Mouse (Mus musculus) right cerebral cortex, adult 18-20 months (tissue): Measurements from ENCODE around the gene Fam131c.

Experiments
- DNase-seq: peaks from one replicate; pipeline ENCODE4 v3.0.0; 2022; ENCODE audit warnings: mixed read lengths

The Fam131c gene

DNA sequence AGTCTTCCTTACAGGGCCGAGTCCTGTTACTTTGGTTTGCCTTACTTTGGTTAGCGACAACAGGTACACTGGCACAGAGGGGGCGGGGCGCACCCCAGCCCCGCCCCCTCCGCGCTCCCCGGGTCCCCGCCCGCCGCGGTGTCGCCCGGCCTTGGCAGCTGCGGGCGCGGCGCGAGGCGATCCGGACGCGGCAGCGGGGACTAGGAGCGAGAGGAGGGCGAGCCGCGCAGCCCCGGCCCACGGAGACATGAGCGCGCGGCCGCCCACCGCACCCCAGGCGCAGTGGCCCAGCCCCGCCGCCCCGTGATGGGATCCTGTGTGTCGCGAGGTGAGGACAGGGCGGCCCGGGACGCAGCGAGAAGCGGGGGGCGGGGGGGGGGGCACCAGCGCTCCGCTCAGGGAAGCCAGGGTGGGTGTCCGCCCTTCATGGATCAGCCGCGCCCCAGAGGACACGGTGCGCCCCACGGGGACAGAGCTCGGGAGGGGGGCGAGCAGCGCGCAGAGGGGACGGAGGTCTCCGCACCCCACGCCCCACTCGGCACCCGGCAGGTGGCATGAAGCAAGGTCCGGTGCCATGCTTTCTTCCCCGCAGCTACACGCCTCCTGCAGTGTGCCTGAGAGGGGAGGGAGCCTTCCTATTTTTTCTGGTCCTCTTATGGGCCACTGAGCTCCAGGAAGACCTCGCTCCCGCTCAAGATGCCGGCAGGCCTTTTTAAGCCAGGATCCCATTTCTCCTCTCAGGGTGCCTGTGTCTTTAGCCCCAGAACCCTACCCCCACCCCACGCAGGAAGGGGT lies at the start of gene Fam131c:
Gene Fam131c, plus strand, starts transcription at position 224 of the 795 bp plus-strand sequence.
- DNase-seq = no peak

DNA sequence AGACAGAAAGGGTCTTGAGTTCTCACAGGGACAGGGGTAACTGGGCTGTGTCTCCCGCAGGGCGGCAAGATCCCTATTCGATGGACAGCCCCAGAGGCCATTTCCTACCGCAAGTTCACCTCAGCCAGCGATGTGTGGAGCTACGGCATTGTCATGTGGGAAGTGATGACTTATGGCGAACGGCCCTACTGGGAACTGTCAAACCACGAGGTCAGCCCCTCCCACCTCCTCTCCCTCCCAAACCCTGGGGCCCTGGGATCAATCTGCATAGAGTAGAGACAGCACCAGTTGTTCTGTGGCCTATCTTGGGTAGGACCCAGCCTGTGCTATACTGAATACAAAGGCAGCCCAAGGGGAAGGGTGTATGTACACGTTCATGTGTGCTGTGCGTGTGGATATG lies 45.5 kb upstream of the Fam131c start:
- no peak for DNase-seq

DNA sequence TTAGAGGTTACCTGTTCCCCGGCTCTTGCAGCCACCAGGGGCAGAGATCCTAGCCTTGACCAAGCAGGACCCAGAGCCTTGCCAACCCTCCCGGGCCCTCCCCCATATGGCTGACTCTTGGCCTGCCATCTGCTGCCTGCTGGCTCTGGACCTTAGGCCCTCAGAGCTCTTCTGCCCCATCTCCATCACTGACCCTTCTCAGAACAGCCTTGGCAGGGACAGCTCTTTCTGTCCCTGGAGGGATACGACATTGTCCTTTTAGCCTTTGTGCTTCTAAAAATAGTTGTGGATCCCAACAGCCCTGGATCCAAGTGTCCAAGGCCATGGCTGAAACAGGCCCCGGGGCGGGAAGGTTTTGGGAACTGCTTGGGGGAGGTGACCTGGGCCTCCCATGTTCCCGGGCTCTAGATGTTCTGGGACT lies 43.2 kb upstream of the Fam131c start:
- no peak for DNase-seq

DNA sequence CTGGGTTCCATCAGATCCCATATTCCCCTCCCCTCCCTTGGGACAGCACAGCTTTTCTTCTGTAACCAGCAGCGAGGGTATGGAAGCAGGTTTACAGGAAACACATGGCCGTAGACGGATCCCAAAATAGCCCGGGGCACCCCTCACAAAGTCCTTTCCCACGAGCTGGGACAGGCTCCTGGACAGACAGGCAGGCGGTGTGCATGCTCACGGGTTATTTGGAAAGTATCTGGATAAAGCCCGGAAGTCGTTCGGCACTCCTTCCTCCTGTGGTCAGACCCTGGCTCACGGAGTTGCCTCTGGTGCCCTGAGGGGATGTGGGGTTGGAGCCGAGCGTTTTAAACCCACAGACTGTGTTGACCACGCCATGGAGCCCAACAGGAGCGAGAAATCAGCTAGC lies 42.4 kb upstream of the Fam131c start:
- no peak for DNase-seq

DNA sequence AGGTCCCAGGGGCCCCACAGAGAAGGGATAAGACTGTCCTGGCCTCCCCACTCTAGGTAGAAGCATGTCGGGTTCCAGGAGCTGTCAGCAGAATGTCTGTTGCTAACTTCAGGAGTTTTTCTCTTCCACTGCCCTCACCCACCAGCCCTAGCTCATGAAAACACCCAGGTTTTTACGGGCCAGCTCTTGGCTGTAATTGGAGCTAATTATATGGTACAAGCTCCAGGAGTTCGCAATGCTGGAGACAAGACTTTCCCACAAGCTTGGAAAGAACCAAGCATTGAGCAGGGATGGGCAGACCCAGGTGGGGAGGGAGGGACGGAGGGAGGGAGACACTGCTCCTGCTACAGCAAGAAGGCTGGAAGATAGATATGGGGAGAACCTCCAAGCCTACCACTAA lies 40.9 kb upstream of the Fam131c start:
- DNase-seq = no peak

DNA sequence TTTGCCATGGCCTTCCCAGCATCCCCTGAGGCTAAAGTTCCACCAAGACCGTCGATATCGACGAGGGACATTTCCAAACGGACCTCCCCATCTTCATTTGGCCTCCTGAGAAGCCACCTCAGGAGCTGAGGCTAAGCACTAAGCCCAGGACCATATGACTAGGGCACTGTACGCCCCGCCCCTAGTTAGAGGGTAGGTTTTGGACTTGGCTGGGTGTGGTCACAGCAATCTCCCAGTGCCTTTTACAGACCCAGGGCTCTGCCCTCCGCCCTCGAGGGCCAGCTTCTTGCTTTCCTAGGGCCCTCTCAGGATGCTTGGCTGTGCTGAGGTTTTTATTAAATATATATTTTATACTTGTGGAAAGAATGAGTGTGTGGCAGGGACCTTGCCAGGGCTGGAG lies 39.3 kb upstream of the Fam131c start:
- DNase-seq = no peak

DNA sequence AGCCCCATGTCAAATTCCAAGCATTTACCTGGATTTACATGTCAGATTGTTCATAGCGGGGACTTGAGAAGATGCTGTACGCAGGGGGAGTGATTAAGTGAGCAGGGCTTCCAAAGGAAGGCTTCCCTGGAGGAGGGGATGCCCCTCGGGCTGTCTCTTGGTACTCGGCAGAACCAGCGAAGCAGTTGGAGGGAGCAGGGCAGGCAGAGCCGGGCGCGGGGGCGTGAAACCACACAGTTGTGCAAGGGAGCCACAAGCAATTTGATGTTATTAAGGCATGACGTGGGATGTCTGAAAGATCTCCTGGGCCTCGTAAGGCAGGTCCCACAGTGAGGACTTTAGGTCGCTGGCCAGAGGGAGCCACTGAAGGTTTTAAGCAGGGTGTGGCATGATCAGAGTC lies 38.1 kb upstream of the Fam131c start:
- DNase-seq = no peak

DNA sequence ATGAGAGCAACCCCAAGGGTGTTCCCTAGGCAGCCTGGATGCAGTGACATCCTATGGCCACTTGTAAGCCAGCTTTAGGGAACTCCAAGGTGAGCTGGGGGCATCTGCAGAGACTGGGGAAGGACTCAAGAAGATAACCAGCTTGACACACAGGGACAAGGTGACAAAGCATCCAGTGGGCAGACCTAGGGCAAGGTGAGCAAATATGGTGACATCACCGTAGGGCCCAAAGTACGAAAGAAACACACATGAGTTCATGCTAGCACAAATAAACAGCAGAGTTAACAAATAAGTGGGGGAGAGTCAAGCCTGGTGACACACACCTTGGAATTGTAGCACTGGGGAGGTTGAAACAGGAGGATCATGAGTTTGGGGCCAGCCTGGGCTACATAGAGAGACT lies 36.6 kb upstream of the Fam131c start:
- DNase-seq = no peak

DNA sequence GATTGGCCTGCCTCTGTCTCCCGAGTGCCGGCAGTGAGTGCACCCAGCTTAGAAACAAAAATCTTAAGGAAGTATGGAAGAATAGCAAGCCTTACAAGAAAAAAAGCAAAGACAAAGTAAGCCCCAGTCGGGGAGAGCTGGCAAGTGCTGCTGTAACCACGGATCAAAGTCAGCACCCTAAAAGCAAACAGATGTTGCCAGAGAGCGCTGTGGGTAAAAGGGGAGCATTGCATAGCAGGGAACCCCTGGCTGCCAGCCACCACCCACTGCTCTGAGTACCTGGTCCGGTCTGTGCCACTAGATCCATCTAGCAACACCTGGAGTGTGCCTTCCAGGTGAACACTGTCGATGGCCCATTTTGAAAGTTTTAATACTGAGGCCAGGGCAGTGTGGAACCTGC lies 35.8 kb upstream of the Fam131c start:
- no peak for DNase-seq

DNA sequence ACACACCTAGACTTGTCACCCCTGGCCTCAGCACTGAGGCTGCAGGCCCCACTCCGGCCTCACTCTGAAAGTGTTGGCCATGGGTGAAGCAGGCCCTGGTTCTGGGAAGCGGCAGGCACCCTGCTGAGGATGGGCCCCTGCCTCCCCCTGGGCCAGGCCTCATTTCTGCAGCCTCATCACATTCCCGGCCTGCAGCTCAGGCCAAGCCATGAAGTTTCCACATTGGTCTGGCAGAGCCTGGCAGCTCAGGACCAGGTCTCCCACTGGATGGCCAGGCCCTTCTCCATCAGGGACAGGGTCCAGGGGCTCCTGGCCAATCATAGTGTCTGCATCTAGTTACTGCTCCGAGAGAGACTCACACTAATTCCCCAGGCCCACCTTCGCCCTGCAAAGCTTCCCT lies 33.3 kb upstream of the Fam131c start:
- DNase-seq = no peak

DNA sequence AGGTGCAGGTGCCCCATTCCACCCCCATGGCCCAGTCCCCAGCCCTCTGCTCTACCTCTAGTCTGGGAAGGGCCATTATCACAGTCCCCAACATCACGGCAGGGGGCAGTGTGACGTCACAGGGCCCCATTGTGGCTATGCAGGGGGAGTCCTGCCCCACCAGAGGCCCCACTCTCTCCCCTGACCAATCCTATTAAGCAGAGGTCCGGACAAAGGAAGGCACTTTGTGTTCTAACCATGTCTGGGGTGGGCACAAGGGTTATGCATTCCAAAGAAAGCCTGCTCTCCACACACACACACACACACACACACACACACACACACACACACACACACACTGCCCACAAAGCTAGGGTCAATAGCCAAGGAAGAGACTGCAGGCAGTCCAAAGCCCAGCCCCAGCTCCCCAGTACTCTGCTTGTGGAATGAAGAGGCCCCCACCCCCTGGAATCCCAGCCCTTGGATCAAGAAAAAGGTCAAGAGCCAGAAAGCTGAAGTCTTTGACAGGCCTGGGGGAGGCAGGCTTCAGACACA lies 32.7 kb upstream of the Fam131c start:
- DNase-seq = no peak

DNA sequence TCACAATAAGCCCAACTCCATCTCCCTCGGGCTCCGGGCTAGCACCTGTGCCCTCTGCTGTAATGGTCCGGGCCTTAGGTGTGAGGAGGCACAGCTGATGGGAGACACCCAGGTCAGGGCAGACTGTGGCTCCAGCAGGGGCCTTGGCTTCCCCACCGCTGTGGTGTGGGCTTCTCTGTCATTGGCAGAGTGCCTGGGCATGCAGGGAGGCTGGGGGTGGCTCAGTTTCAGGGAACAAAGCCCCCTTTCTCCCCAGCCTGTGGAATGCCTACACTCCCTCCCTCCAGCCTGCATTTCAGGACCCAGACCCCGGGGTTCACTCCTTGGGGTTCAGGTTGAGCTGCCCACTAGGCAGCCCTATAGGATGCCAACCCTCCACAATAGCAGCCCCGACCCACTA lies 31.8 kb upstream of the Fam131c start:
- no peak for DNase-seq

DNA sequence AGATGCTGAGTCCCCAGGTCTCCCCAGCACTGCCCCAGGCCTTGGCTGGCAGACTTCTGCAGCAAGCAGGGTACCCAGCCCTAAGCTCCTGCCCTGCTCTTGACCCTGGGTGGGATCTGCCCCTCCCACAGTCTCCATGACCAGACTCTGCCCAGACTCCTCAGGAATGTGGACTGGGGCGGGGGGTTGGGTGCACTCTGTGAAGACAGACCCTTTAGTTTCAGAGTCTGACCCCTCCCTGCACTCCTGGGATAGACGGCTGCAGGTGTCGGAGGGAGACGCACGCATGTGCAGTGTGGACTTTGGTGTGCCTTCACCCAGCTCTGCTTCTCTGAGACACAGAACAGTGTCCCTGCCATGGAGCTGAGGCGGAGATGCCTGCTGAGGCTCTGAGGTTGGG lies 30.0 kb upstream of the Fam131c start:
- DNase-seq = no peak

DNA sequence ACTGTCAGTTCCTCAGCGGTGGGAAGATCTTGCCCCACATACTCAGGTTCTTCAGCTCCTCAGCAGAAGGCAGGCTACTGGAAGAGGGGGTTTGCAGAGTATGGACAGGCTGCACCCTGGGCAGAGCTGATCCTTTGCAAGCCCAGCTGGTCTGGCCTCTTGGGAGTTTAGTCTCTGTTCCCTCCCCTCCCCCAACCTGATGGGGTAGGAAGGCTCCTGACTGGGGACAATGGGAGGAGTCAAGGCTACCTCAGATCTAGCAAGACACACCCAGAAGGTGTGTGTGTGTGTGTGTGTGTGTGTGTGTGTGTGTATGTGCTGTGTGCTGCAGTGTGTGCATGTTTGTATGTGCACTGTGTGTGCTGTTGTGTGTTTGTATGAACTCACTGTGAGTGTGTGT lies 29.2 kb upstream of the Fam131c start:
- no peak for DNase-seq

DNA sequence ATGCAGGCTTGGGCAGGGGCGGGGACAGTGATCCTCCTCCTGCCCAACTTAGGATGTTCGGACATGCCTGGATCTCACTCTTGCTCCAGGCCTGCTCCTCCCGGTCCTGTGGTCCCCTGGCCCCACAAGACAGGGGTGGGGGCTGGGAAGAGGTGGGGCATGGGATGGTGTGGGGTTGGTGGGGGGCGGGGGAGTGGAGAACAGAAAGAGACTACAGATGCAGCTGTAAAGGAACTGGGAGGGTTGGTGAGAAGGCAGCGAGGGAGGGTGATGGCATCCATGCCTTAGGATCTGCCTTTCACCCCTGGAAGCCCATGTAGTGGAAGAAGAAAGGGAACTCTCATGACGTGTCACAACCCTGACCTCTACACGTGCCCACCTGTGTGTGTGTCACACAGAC lies 26.5 kb upstream of the Fam131c start:
- no peak for DNase-seq

DNA sequence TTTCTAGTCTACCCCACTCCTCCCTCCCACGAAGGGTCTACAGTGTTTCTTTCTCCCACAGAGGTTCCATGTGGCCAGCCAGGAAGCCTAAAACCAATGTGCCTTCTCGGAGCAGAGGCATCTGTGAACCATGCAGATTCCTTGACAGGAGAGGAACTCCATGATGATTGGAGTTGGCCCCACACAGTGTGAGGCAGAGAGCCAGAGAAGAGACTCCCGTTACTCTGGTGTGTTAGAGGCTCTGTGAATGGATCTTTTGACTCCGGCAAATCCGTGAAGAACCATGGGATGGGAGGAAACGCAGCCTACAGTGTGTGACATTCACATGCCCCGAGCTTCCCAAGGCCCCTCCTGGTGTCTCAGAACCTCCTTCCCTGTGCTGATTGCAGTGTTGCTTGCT lies 24.5 kb upstream of the Fam131c start:
- DNase-seq = no peak

DNA sequence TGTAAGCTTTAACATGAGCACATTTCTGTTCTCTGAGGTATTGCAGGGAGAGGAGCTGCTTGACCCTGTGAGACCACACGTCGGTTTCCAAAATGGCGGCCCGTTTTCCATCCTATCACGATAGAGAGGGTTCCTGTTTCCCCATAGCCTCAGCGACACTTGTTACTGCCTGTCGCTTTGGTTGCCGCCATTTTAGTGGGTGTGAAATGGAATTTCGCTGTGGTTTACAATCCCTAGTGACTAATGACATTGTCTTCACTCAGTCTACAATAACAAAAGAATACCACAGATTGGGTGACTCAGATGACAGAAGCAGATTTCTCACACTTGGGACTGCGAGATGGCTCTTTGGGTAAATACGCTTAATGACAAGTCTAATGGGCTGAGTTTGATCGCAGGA lies 22.8 kb upstream of the Fam131c start:
- DNase-seq = no peak

DNA sequence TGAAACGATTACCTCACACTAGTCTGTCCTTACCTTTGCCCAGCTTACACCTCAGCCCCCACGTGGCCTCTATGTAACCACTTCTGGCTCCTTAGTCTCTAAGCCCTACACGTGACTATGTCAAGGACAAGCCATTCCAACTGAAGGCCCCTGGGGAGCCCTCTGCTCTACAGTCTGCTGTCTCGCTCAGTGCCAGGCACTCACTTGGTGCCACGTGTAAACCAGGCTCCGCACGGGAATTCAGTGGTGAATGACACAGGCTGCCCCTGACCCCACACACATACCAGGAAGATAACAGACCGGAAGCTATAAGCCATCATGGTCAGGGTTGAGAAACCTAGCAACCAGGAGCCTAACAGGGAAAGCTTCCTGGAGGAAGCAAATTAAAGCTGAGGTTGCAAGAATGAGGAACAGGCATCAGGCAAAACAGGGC lies 20.6 kb upstream of the Fam131c start:
- DNase-seq = no peak

DNA sequence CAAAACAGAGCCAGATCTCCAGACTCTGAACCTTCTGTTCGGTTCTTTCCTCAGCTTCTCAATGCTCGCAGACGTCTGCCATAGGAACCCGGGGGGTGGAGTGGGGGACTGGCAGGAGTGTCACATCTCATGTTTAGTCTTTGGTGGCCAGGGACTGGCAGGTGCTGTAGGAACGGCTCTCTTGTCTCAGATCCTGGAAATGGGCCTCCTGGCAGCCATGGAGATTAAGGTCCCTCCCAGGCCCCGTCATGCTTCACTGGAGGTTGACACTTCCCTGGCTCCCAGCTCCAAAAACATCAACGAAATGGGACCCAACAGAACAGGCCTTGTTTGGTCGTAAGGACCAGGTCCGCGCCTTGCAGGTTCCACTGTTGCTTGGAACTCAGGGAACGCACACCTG lies 19.4 kb upstream of the Fam131c start:
- DNase-seq = no peak

DNA sequence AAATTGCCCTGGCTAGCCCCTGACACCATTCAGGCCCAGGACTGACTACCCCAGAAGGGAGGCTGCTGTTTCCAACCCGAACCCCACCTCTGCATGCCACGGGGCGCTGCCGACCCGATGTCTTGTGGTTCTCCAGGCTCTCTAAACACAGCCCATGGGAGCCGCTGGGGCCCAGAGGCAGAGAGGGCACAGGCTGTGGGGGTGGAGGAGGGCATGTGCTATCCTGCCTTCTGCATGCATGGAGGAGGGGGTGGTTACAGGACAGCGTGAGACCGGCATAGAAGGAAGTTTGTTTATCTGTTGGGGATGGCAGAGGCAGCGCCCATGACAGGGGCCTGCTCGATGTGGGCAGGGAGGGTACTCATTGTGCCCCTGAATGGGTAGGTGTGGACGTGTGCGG lies 18.0 kb upstream of the Fam131c start:
- DNase-seq = no peak

DNA sequence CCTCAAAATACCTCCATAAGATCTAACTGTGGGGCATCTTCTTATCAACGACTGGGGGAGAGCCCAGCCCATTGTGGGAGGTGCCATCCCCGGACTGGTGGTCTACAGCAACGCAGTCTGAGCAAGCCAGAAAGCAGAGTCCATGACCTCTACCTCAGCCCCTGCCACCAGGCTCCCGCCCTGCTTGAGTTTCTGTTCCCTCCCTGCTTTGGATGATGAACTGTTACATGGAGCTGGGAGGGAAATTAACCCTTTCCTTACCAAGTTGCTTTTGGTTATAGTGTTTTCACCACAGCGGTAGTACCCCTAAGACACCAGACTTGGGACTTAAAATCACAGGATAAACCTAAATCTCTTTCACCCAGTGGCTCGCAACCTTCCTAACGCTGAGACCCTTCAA lies 16.0 kb upstream of the Fam131c start:
- DNase-seq = no peak

DNA sequence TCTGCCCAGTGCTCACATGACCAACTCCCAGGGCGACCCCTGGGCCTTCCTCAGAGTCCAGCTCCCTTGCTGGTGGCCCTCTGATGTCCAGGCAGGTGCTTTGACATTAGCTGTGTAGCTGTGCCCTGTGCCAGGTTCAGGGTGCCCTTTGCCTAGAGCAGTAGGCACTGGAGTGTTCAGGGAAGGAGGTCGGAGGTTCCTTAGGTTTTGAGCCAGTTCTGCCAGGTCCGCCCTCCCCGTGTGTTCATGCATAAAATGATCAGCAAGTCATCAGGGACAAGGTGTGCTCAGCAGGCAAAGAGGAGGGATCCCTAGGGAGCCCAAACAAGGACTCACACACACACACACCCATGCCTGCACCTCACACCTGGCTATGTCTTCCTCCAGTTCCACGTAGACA lies 15.0 kb upstream of the Fam131c start:
- DNase-seq = no peak

DNA sequence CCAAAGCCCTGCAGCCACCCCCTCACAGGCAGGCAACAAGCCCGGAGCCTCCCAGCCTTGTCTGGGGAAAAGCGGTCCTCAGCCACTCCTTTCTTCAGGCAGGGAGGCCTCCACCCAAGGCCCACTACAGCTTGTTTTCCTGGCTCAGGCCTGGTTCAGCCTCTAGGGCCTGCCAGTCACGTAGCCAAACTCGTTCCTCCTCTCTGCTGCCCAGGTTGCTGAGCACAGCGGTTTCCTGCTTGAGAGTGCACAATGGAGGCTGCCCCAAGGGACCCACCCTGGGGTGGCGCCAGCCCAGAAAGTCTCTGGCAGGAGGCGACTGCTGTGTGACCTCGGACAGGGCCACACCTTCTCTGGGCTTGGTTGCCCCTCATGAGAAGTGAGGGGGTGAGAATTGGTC lies 14.2 kb upstream of the Fam131c start:
- DNase-seq = no peak

DNA sequence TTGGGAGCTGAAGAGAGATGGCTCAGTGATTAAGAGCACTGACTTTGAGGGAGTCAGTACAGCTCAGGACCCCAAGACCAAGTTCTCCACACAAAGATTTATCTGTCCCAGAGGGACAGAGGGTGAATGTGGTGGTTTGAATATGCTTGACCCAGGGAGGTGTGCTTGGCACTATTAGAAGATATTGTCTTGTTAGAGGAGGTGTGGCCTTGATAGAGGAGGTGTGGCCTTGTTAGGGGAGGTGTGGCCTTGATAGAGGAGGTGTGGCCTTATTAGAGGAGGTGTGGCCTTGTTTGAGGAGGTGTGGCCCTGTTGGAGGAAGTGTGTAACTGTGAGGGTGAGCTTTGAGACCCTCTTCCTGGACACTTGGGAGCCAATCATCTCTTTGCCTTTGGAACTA lies 10.2 kb upstream of the Fam131c start:
- no peak for DNase-seq

DNA sequence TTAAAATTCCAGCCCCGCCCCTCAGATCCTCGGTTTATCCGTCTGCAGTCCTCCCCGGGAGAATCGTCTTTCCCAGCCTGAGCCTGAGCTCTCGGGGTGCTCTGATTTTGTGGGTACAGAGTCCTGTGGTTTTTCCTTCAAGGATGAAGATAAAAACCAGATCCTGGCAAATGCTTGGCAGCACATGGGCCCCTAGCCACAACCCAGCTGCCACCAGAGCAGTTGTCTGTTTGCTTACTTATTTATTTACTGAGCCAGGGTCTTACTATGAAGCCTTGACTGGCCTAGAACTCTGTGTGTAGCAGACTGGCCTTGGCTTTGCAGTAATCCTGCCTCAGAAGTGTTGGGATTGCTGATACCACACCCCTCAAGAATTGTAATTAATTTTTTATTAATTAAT lies 8.8 kb upstream of the Fam131c start:
- no peak for DNase-seq
